Mouse (Mus musculus) hindbrain, postnatal 0 days (tissue): ENCODE data around the gene Armc12. TPM values are rescaled to one million over a fixed set of nuclear protein-coding genes. Genes with fewer than 3 reads are reported as not detected.
A peak's percentile ranks its signal among the peaks of the same experiment; 100 is the strongest.

ENCODE experiments used
- ATAC-seq: fragments of 200-750 bp; cut with Nextera tagmentation; 2 replicates; pipeline ENCODE4 v1.8.0; 2017; ENCODE audit warnings: mild to moderate bottlenecking, moderate TSS enrichment, moderate library complexity
- DNase-seq: peaks from one replicate; pipeline ENCODE4 v3.0.0-alpha.2; 2015; ENCODE audit warnings: low spot score
- H3K27ac ChIP-seq: fragments of 300-500 bp; sonication (generic); 2 replicates; pipeline ENCODE4 v1.5.1; 2014; ENCODE audit warnings: mild to moderate bottlenecking
- H3K27me3 ChIP-seq: fragments of 300-500 bp; sonication (generic); 2 replicates; pipeline ENCODE4 v1.6.1; 2014; ENCODE audit warnings: low read length, mixed read lengths; ENCODE audit not compliant: insufficient read depth
- H3K36me3 ChIP-seq: fragments of 300-500 bp; sonication (generic); 2 replicates; pipeline ENCODE4 v1.6.1; 2014; ENCODE audit warnings: low read length, mixed read lengths; ENCODE audit not compliant: insufficient read depth
- H3K4me1 ChIP-seq: fragments of 300-500 bp; sonication (generic); 2 replicates; pipeline ENCODE4 v1.6.1; 2014; ENCODE audit warnings: antibody characterized with exemption, low read length, mixed read lengths; ENCODE audit not compliant: insufficient read depth
- H3K4me2 ChIP-seq: fragments of 300-500 bp; sonication (generic); 2 replicates; pipeline ENCODE4 v1.6.1; 2014; ENCODE audit warnings: low read depth, mild to moderate bottlenecking, low read length, moderate library complexity, mixed read lengths
- H3K4me3 ChIP-seq: fragments of 300-500 bp; sonication (generic); 2 replicates; pipeline ENCODE4 v1.5.1; 2014; ENCODE audit warnings: low read length
- H3K9ac ChIP-seq: fragments of 300-500 bp; sonication (generic); replicated peaks from 2 replicates; pipeline ENCODE4 v1.6.1; 2014; ENCODE audit warnings: mild to moderate bottlenecking, low read length, moderate library complexity, mixed read lengths
- H3K9me3 ChIP-seq: fragments of 300-500 bp; sonication (generic); 2 replicates; pipeline ENCODE4 v1.6.1; 2016; ENCODE audit warnings: low read length, mixed read lengths
- CTCF ChIP-seq: IDR thresholded peaks from 2 replicates; pipeline ENCODE4 v1.5.1; 2016; ENCODE audit warnings: antibody characterized with exemption, control low read depth, low read depth
- WGBS: fragments of 180-500 bp; shearing (Covaris S2); extraction: QIAGEN DNeasy Blood & Tissue Kit; methylation state at CpG from one replicate; pipeline ENCODE4 v1.1.7; 2014; 5-methylcytosine and 5-hydroxymethylcytosine counted together
- polyA plus RNA-seq: library from polyadenylated mRNA; unstranded; fragments of >200 nt; fragmentation: Nextera tagmentation; extraction: Ambion mirVana; gene quantifications from 2 replicates; pipeline ENCODE4 v1.2.1, GENCODE M21; 2015
- total RNA-seq: library from RNA; depleted of rRNA; stranded (reverse); fragments of >200 nt; gene quantifications from 2 replicates; pipeline ENCODE4 v1.2.3, GENCODE M21; 2014

Gene Armc12
- total and polyA plus RNA-seq, 2 experiments from 2014 or later: not detected

GRCm38 (mm10) chr17:28505591-28505990 is 25.0 kb upstream of the Armc12 start:
- WGBS: 91% methylated on average over 4 of the region's 4 CpGs
- ATAC-seq: no peak

GRCm38 (mm10) chr17:28506895-28507294 is 23.7 kb upstream of the Armc12 start:
- Histone ChIP-seq H3K9me3 (no peaks in the 10 kb centered on the region), H3K9ac (no peak overlapping the region), H3K4me2 (no peak overlapping the region), H3K4me3 (no peak overlapping the region), H3K27me3 (no peaks in the 10 kb centered on the region), H3K36me3 (no peaks in the 10 kb centered on the region), H3K27ac (no peak overlapping the region), H3K4me1 (0 out of 2 replicates have a peak, but pooled peaks cover 6% of the 10 kb centered on the region)
- DNase-seq (no peak), ATAC-seq (no peak)
- no peak for TF ChIP-seq CTCF
- WGBS: 30% methylated on average over 5 of the region's 5 CpGs

More at GRCm38 (mm10) chr17:28505591-28505990, 25.0 kb upstream of the Armc12 start:
- no peak for TF ChIP-seq CTCF
- H3K9me3 ChIP-seq: no peaks in the 10 kb centered on the region
- no peak overlapping the region for H3K4me3 ChIP-seq
- no peak overlapping the region for H3K9ac ChIP-seq
- DNase-seq: no peak
- 0 out of 2 replicates have a peak, but pooled peaks cover 1% of the 10 kb centered on the region for H3K4me1 ChIP-seq
- no peaks in the 10 kb centered on the region for H3K36me3 ChIP-seq
- H3K27ac ChIP-seq: no peak overlapping the region
- no peaks in the 10 kb centered on the region for H3K27me3 ChIP-seq
- H3K4me2 ChIP-seq: no peak overlapping the region

GRCm38 (mm10) chr17:28507496-28507895 is 23.1 kb upstream of the Armc12 start:
- 38% methylated on average over 5 of the region's 5 CpGs for WGBS

DNA sequence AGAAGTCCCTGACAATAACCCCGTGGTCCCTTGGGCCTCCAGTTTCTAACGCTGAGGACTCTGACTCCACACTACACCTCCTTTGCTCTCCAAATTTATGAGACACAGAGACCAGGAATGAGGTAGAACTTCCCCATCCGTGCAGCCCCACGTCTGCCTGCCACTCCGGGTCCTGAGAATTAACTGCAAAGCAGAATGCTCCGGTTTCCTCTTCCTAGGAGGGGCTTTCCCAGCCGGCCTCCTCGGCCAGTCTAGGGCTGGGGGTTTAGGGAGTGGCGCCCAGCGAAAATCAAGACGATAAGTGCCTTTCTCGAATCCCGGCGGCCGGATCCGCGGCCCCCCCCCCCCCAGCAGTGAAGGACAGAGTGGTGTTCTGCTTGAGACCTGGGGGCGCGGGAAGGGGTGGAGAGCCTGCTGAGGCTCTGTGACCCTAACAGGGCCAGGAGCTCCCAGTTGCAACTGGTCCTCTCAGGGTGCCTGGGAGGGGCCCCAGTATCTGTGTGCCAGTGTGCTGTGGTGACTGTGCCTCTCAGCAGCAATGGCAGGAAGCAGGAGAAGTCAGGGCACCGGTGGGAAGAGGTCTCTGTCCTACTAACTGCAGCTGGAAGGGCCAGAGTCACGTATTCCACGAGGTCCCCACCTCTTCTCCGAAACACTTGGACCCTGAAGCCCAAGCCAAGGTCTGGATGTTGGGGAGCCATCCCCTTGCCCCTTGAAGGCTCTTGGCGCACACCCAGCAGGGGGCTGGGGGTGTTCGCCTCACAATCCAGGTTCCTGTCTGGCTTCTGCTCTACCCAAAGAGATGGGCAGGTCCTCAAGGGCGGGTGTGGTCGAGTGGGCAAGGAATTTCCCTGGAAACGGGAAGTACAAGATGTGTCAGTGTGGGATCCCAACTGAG is 19.9 kb upstream of the Armc12 start:
- Histone ChIP-seq H3K9me3 (no peaks in the 10 kb centered on the region), H3K4me1 (0 out of 2 replicates have a peak, but pooled peaks cover 6% of the 10 kb centered on the region), H3K36me3 (no peaks in the 10 kb centered on the region), H3K4me2 (peak overlapping the region; percentile 39), H3K27me3 (no peaks in the 10 kb centered on the region), H3K4me3 (no peak overlapping the region), H3K9ac (no peak overlapping the region), H3K27ac (no peak overlapping the region)
- no peak for TF ChIP-seq CTCF
- no peak for ATAC-seq
- no peak for DNase-seq
- WGBS: 8% methylated on average over 28 of the region's 28 CpGs

More at GRCm38 (mm10) chr17:28507496-28507895, 23.1 kb upstream of the Armc12 start:
- Histone ChIP-seq H3K4me1 (0 out of 2 replicates have a peak, but pooled peaks cover 6% of the 10 kb centered on the region), H3K4me3 (no peak overlapping the region), H3K27ac (no peak overlapping the region), H3K9me3 (no peaks in the 10 kb centered on the region), H3K9ac (no peak overlapping the region), H3K36me3 (no peaks in the 10 kb centered on the region), H3K4me2 (no peak overlapping the region), H3K27me3 (no peaks in the 10 kb centered on the region)
- ATAC-seq (no peak), DNase-seq (no peak)
- no peak for TF ChIP-seq CTCF

DNA sequence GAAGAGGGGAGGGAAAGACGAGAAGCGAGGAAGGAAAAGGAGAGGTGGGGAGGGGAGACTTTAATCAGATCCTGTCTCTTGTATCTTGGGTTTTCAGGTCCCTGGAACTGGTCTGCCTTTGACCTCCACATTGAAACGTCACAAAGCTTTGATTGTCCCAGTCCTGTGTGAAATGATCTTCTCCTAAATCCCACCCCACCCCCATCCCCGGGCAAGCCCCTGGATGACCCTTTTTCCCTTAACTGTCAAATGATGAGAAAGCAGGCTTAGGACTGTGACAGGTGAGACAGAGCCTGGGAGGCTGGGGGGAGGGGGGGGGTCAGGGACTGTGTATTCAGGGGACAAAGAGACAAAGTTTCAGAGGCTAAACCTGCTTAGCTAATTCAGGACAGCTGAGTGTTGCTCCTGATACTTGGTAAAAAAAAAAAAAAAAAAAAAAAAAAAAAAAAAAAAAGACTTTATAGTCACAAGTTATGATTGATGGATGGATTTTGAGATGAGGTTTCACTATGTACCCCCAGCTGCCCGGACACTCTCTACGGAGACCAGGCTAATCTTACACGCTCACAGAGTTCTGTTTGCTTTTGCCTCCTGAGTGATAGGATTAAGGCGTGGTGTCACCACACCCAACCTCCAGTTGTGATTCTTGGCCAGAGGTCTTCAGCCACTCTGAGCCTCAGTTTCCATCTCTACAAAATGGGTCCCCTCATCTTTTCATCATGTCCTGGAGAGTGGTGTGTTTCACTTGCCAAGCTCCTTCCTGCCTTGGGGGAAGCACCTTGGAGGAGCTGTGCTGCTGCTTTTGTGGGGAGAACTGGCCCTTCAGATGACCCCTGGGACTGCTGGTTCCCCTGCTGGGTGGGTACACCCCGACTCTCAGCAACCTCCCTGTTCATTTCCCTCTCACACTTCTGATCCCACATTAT is 18.7 kb upstream of the Armc12 start:
- Histone ChIP-seq H3K9ac (no peak overlapping the region), H3K9me3 (no peaks in the 10 kb centered on the region), H3K27ac (peak overlapping the region; percentile 41; the same call in 1 of the 2 replicates), H3K27me3 (no peaks in the 10 kb centered on the region), H3K36me3 (no peaks in the 10 kb centered on the region), H3K4me2 (no peak overlapping the region), H3K4me1 (0 out of 2 replicates have a peak, but pooled peaks cover 6% of the 10 kb centered on the region), H3K4me3 (no peak overlapping the region)
- TF ChIP-seq CTCF: no peak
- no peak for DNase-seq
- ATAC-seq: no peak
- WGBS: 36% methylated on average over 9 of the region's 9 CpGs

DNA sequence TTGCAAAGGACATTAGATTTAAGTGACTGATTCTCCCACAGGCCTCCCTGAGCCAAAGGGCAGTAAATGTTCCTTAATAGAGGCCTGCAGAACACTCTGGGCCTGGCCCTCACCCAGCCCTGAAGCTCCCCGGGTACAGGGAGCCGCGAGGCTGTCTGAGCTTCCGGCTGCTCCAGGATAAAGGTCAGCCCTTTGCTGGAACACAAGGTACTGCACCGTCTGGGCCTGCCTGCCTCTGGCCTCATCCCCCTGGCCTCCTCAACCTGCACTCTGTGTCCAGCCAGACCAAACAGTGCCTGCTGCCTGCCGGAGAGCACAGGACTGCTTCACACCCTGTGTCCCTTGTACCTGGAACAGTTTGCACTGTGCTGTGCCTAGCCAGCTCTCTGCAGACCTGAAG is 17.9 kb upstream of the Armc12 start:
- peaks cover 11% of the 10 kb centered on the region; the same call in 1 of the 2 replicates for H3K4me1 ChIP-seq
- 38% methylated on average over 6 of the region's 6 CpGs for WGBS
- DNase-seq (no peak), ATAC-seq (no peak)
- H3K27ac ChIP-seq: 0 out of 2 replicates have a peak overlapping the region, but pooled peaks have one; percentile 36
- no peaks in the 10 kb centered on the region for H3K36me3 ChIP-seq
- H3K9me3 ChIP-seq: no peaks in the 10 kb centered on the region
- H3K9ac ChIP-seq: no peak overlapping the region
- TF ChIP-seq CTCF: no peak
- H3K27me3 ChIP-seq: no peaks in the 10 kb centered on the region
- H3K4me2 ChIP-seq: no peak overlapping the region
- no peak overlapping the region for H3K4me3 ChIP-seq
